Mouse (Mus musculus): ENCODE measurements at regions not wholly inside any gene's neighbourhood (a gene's known extent, or its start where the extent isn't known, plus 50 kb on each side); places are given as distances from the start of the nearest gene placed in this dataset.

DNA sequence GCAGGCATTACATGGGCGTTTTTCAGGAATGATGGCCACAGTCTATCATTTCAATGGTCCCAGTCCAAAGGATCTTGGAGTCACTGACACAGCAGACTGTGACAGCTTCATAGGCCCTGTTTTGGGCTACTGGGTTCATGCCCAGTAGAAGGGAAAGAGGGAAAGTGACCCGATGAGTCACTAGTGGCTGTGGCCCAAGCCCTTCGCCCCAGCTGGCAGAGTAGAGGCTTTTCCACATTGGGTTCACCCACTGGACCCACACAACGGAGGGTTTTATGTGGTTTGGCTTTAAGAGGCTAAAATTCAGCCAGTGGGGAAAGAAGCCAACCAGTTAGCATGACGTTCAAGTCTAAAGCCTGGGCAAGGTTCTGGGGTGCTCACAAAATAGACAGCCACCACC is 108.4 kb downstream of the Sp3 start:
- TF ChIP-seq CTCF (IDR thresholded peaks at IDR 0.05): no peak
- TF ChIP-seq POLR2A (IDR thresholded peaks at IDR 0.05; ENCODE audit: insufficient read depth, low read depth, low read length): no peak
